Mouse (Mus musculus) hindbrain, postnatal 0 days (tissue): Measurements from ENCODE around the gene Prkrip1. TPM values are rescaled to one million over a fixed set of nuclear protein-coding genes. Genes with fewer than 3 reads are reported as not detected.

Source experiments
- ATAC-seq: fragments of 200-750 bp; cut with Nextera tagmentation; 2 replicates; pipeline ENCODE4 v1.8.0; 2017; ENCODE audit warnings: mild to moderate bottlenecking, moderate TSS enrichment, moderate library complexity
- DNase-seq: peaks from one replicate; pipeline ENCODE4 v3.0.0-alpha.2; 2015; ENCODE audit warnings: low spot score
- H3K27ac ChIP-seq: fragments of 300-500 bp; sonication (generic); 2 replicates; pipeline ENCODE4 v1.5.1; 2014; ENCODE audit warnings: mild to moderate bottlenecking
- H3K27me3 ChIP-seq: fragments of 300-500 bp; sonication (generic); 2 replicates; pipeline ENCODE4 v1.6.1; 2014; ENCODE audit warnings: low read length, mixed read lengths; ENCODE audit not compliant: insufficient read depth
- H3K36me3 ChIP-seq: fragments of 300-500 bp; sonication (generic); 2 replicates; pipeline ENCODE4 v1.6.1; 2014; ENCODE audit warnings: low read length, mixed read lengths; ENCODE audit not compliant: insufficient read depth
- H3K4me1 ChIP-seq: fragments of 300-500 bp; sonication (generic); 2 replicates; pipeline ENCODE4 v1.6.1; 2014; ENCODE audit warnings: antibody characterized with exemption, low read length, mixed read lengths; ENCODE audit not compliant: insufficient read depth
- H3K4me2 ChIP-seq: fragments of 300-500 bp; sonication (generic); 2 replicates; pipeline ENCODE4 v1.6.1; 2014; ENCODE audit warnings: low read depth, mild to moderate bottlenecking, low read length, moderate library complexity, mixed read lengths
- H3K4me3 ChIP-seq: fragments of 300-500 bp; sonication (generic); 2 replicates; pipeline ENCODE4 v1.5.1; 2014; ENCODE audit warnings: low read length
- H3K9ac ChIP-seq: fragments of 300-500 bp; sonication (generic); replicated peaks from 2 replicates; pipeline ENCODE4 v1.6.1; 2014; ENCODE audit warnings: mild to moderate bottlenecking, low read length, moderate library complexity, mixed read lengths
- H3K9me3 ChIP-seq: fragments of 300-500 bp; sonication (generic); 2 replicates; pipeline ENCODE4 v1.6.1; 2016; ENCODE audit warnings: low read length, mixed read lengths
- CTCF ChIP-seq: IDR thresholded peaks from 2 replicates; pipeline ENCODE4 v1.5.1; 2016; ENCODE audit warnings: antibody characterized with exemption, control low read depth, low read depth
- WGBS: fragments of 180-500 bp; shearing (Covaris S2); extraction: QIAGEN DNeasy Blood & Tissue Kit; methylation state at CpG from one replicate; pipeline ENCODE4 v1.1.7; 2014; 5-methylcytosine and 5-hydroxymethylcytosine counted together
- polyA plus RNA-seq: library from polyadenylated mRNA; unstranded; fragments of >200 nt; fragmentation: Nextera tagmentation; extraction: Ambion mirVana; gene quantifications from 2 replicates; pipeline ENCODE4 v1.2.1, GENCODE M21; 2015
- total RNA-seq: library from RNA; depleted of rRNA; stranded (reverse); fragments of >200 nt; gene quantifications from 2 replicates; pipeline ENCODE4 v1.2.3, GENCODE M21; 2014

Prkrip1 gene
- total and polyA plus RNA-seq, 2 experiments from 2014 or later, result 11.2 to 59.0 TPM

- H3K4me3 ChIP-seq, result peak overlapping the region; percentile 59
- H3K4me2 ChIP-seq, result peak overlapping the region; percentile 90
- H3K27me3 ChIP-seq, result no peaks in the 10 kb centered on the region
- H3K9ac ChIP-seq, result peak overlapping the region; percentile 69; the same call in 1 of the 2 replicates
- peaks cover 4% of the 10 kb centered on the region; the same call in 1 of the 2 replicates for H3K4me1 ChIP-seq
- H3K27ac ChIP-seq, result peak overlapping the region; percentile 83
- 27% methylated on average over 17 of the region's 17 CpGs for WGBS
- no peak for TF ChIP-seq CTCF
- no peaks in the 10 kb centered on the region for H3K9me3 ChIP-seq
- ATAC-seq (0 out of 2 replicates have a peak, but pooled peaks have one; percentile 6), DNase-seq (peak; percentile 16)
- no peaks in the 10 kb centered on the region for H3K36me3 ChIP-seq
Measured at GRCm38 (mm10) chr5:136171363-136172341, 27.1 kb downstream of the Prkrip1 start.

DNA sequence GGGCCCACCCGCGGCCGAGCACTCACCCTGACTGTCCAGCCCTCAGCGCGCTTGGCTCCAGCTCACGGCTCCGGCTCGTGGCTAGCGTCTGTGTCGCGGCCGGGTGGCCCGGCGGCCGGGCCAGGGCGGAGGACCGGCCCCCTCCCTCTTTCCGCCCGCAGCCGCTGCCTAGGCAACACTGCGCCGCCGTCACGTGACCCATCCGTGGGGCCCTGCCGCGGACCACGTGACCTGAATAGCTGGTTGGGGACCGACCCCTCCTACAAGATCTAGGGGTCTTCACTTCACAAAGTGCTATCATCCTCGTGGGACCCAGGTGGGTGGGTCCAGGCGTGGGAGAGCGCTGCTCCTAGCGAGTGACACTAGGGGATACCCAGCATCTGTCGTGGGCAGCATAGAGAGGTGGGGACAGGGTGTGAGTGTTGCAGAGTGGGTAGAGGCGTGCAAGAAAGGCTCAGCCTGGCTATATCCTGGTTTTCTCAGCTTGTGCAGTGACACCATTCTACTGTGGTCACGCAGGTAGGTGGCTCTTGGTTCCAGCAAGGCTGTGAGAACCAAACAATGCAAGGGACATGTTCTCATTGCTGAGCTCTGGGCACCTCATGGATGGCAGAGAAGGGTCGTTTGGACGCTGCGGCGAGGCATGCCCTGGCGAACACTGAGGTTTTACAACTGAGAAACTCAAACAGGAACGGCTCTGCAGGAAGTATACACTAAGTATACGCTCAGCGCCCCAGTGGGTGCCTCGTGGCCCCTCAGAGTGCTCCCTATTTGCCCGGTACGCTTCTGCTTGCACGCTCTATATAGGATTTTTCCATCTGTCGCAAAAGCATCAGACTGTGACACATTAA lies 28.0 kb downstream of the Prkrip1 start, which contains the start of gene Orai2:
Orai2 (minus strand) TSS at position 202 of the 851 bp plus-strand sequence.
- H3K9ac ChIP-seq, result peak within 1 kb of the TSS; percentile 69
- DNase-seq (peak; percentile 91), ATAC-seq (peak; percentile 89)
- peak within 1 kb of the TSS; percentile 90 for H3K4me2 ChIP-seq
- H3K4me1 ChIP-seq, result peaks cover 4% of the 10 kb centered on the region; the same call in 1 of the 2 replicates
- no peak for TF ChIP-seq CTCF
- no peaks in the 10 kb centered on the region for H3K36me3 ChIP-seq
- no peaks in the 10 kb centered on the region for H3K9me3 ChIP-seq
- peak within 1 kb of the TSS; percentile 83 for H3K27ac ChIP-seq
- no peaks in the 10 kb centered on the region for H3K27me3 ChIP-seq
- peak within 1 kb of the TSS; percentile 59 for H3K4me3 ChIP-seq
- whole genome bisulfite sequencing, result 2% methylated on average over 45 of the region's 49 CpGs

- Histone ChIP-seq H3K9ac (peak overlapping the region; percentile 69), H3K4me3 (peak overlapping the region; percentile 59), H3K9me3 (no peaks in the 10 kb centered on the region), H3K27me3 (no peaks in the 10 kb centered on the region), H3K4me1 (peaks cover 4% of the 10 kb centered on the region; the same call in 1 of the 2 replicates), H3K4me2 (peak overlapping the region; percentile 90), H3K27ac (peak overlapping the region; percentile 83), H3K36me3 (no peaks in the 10 kb centered on the region)
- ATAC-seq (peak; percentile 61; the same call in 1 of the 2 replicates), DNase-seq (peak; percentile 56)
- WGBS, result 9% methylated on average over 14 of the region's 15 CpGs
- 0 out of 2 replicates have a peak, but pooled peaks have one; percentile 20 for TF ChIP-seq CTCF
Measured at GRCm38 (mm10) chr5:136169626-136170511, 28.9 kb downstream of the Prkrip1 start.

DNA sequence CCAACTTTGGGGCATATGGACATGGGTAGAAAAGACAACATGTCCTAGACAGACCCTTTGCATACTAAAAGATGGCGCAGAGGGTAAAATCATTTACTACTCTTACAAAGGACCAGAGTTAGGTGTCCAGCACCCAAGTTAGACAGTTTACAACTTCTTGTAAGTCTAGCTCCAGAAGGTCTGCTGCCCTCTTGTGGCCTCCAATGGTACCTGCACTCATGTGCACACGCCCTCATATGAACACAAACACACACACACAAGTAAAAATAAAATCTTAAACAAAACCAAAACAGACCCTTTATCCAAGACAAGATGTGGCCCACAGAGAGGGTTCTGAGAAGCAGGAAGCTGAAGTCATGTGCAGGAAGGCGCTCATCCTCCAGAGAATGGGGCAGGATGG lies 30.7 kb downstream of the Prkrip1 start:
- no peak for DNase-seq
- 97% methylated on average over 3 of the region's 3 CpGs for WGBS
- Histone ChIP-seq H3K4me3 (no peak overlapping the region), H3K9ac (no peak overlapping the region), H3K4me1 (no peaks in the 10 kb centered on the region; the same call in 1 of the 2 replicates), H3K27me3 (no peaks in the 10 kb centered on the region), H3K4me2 (no peak overlapping the region), H3K9me3 (no peaks in the 10 kb centered on the region), H3K27ac (no peak overlapping the region), H3K36me3 (no peaks in the 10 kb centered on the region)
- peak; percentile 47 for TF ChIP-seq CTCF
- ATAC-seq, result no peak

GRCm38 (mm10) chr5:136167296-136167695 lies 31.5 kb downstream of the Prkrip1 start:
- Histone ChIP-seq H3K9ac (no peak overlapping the region), H3K9me3 (no peaks in the 10 kb centered on the region), H3K4me3 (no peak overlapping the region), H3K4me1 (no peaks in the 10 kb centered on the region; the same call in 1 of the 2 replicates), H3K4me2 (no peak overlapping the region), H3K27ac (no peak overlapping the region), H3K36me3 (no peaks in the 10 kb centered on the region), H3K27me3 (no peaks in the 10 kb centered on the region)
- TF ChIP-seq CTCF, result no peak
- no peak for DNase-seq
- no peak for ATAC-seq
- 93% methylated on average over 4 of the region's 4 CpGs for WGBS
